ENCODE assay signal across 11 mouse cellular contexts in genomic region chr14:22813389-22813788, GRCm38 (mm10).
A peak's percentile ranks its signal among the peaks of the same experiment; 100 is the strongest.
DNase-seq lines count a peak whose midpoint lies in the region; ATAC-seq and TF ChIP-seq lines count a peak whose summit lies in the region.
"Had no signal": no experiment of that assay in that cellular context is flagged by ENCODE, and none has a peak within 500 bp of the region (broad histone marks: within the 10 kb centered on the region; RNA-seq: fewer than 3 reads in every experiment).

No protein-coding gene starts in this region.

- peak; percentile 73 for ATAC-seq in kidney, embryonic 14.5 days (ENCODE audit: low FRiP score, low TSS enrichment)
- no peak for ATAC-seq in kidney, postnatal 0 days (replicated peaks; ENCODE audit: low FRiP score, low read depth)
- no peak for ATAC-seq in midbrain, embryonic 13.5 days

- H3K4me3 ChIP-seq in kidney, embryonic 14.5 days (ENCODE audit: low read length) = no peak overlapping the region
- no peak overlapping the region for H3K4me3 ChIP-seq in kidney, postnatal 0 days (replicated peaks; ENCODE audit: low read depth, low read length)
- H3K4me3 ChIP-seq in midbrain, embryonic 13.5 days (replicated peaks) = no peak overlapping the region
- H3K4me3 ChIP-seq: hindbrain, embryonic 13.5 days; neural tube, embryonic 13.5 days had no signal

- peak overlapping the region; percentile 86 for H3K27ac ChIP-seq in kidney, embryonic 14.5 days (ENCODE audit: low read depth, low read length)
- H3K27ac ChIP-seq in kidney, postnatal 0 days = peak overlapping the region; percentile 81
- H3K27ac ChIP-seq in midbrain, embryonic 13.5 days = no peak overlapping the region
- H3K27ac ChIP-seq: hindbrain, embryonic 13.5 days; neural tube, embryonic 13.5 days had no signal

- no peak for DNase-seq in kidney, adult 11 months
- peak; percentile 80 for DNase-seq in embryo, embryonic 11 days
- DNase-seq in kidney, postnatal 0 days (ENCODE audit: low spot score) = peak; percentile 95
- no peak for DNase-seq in left cerebral cortex, adult 18-20 months (ENCODE audit: low spot score in 2 of 2)
- no peak for DNase-seq in right cerebral cortex, postnatal 4 days
- no peak for DNase-seq in spleen, adult 18-20 months
- DNase-seq: cerebellum, postnatal 10 days had no signal

- TF ChIP-seq CTCF in kidney, postnatal 0 days (IDR thresholded peaks at IDR 0.05; ENCODE audit: low read depth) = no peak

- H3K27me3 ChIP-seq in kidney, embryonic 14.5 days (ENCODE audit: control insufficient read depth, insufficient read depth, low read length) = no peaks in the 10 kb centered on the region
- no peaks in the 10 kb centered on the region for H3K27me3 ChIP-seq in kidney, postnatal 0 days (ENCODE audit: insufficient read depth, low read length)
- H3K27me3 ChIP-seq in midbrain, embryonic 13.5 days = peaks cover 62% of the 10 kb centered on the region

- peaks cover 55% of the 10 kb centered on the region for H3K4me1 ChIP-seq in kidney, embryonic 14.5 days (ENCODE audit: control insufficient read depth, insufficient read depth, low read length)
- peaks cover 15% of the 10 kb centered on the region for H3K4me1 ChIP-seq in kidney, postnatal 0 days (replicated peaks; ENCODE audit: insufficient read depth, low read length)
- H3K4me1 ChIP-seq in midbrain, embryonic 13.5 days (replicated peaks) = peaks cover 19% of the 10 kb centered on the region

- no peak overlapping the region for H3K9ac ChIP-seq in kidney, embryonic 14.5 days (ENCODE audit: low read depth, low read length)
- H3K9ac ChIP-seq in kidney, postnatal 0 days (ENCODE audit: low read depth, low read length) = no peak overlapping the region
- no peak overlapping the region for H3K9ac ChIP-seq in midbrain, embryonic 13.5 days (replicated peaks)
- H3K9ac ChIP-seq: hindbrain, embryonic 13.5 days; neural tube, embryonic 13.5 days had no signal

- H3K4me2 ChIP-seq in kidney, embryonic 14.5 days (replicated peaks; ENCODE audit: low read depth, low read length) = peak overlapping the region; percentile 17; the same call in 1 of the 2 replicates
- no peak overlapping the region for H3K4me2 ChIP-seq in kidney, postnatal 0 days (ENCODE audit: low read length)
- peak overlapping the region; percentile 26; the same call in 1 of the 2 replicates for H3K4me2 ChIP-seq in midbrain, embryonic 13.5 days (replicated peaks)
- H3K4me2 ChIP-seq: hindbrain, embryonic 13.5 days; neural tube, embryonic 13.5 days had no signal

- H3K36me3 ChIP-seq in kidney, embryonic 14.5 days (ENCODE audit: control insufficient read depth, insufficient read depth, low read length) = no peaks in the 10 kb centered on the region
- no peaks in the 10 kb centered on the region for H3K36me3 ChIP-seq in kidney, postnatal 0 days (ENCODE audit: insufficient read depth, low read length)
- no peaks in the 10 kb centered on the region for H3K36me3 ChIP-seq in midbrain, embryonic 13.5 days
- H3K36me3 ChIP-seq: hindbrain, embryonic 13.5 days; neural tube, embryonic 13.5 days had no signal

- no peaks in the 10 kb centered on the region for H3K9me3 ChIP-seq in kidney, embryonic 14.5 days (ENCODE audit: control insufficient read depth, low read length)
- no peaks in the 10 kb centered on the region for H3K9me3 ChIP-seq in kidney, postnatal 0 days (replicated peaks; ENCODE audit: low read length)
- H3K9me3 ChIP-seq in midbrain, embryonic 13.5 days = no peaks in the 10 kb centered on the region
- H3K9me3 ChIP-seq: hindbrain, embryonic 13.5 days; neural tube, embryonic 13.5 days had no signal

- WGBS in kidney, embryonic 14.5 days = 4% methylated on average over 7 of the region's 7 CpGs
- WGBS in kidney, postnatal 0 days = 11% methylated on average over 7 of the region's 7 CpGs
- WGBS in midbrain, embryonic 13.5 days = 12% methylated on average over 7 of the region's 7 CpGs

Comparison
In these comparisons a context has a peak if more than half of its experiments do, and no peak if none do; other contexts are left out.
1. DNase-seq: peak in embryo, embryonic 11 days (single experiment) and kidney, postnatal 0 days (single experiment); none in kidney, adult 11 months (single experiment), left cerebral cortex, adult 18-20 months (0 of 2), right cerebral cortex, postnatal 4 days (single experiment) and spleen, adult 18-20 months (0 of 2).